Mouse (Mus musculus): Measurements from ENCODE around the gene Gan. TPM values are rescaled to one million over a fixed set of nuclear protein-coding genes. Genes with fewer than 3 reads are reported as not detected.

The Gan gene
- polyA plus RNA-seq, 1 experiment: not detected

DNA sequence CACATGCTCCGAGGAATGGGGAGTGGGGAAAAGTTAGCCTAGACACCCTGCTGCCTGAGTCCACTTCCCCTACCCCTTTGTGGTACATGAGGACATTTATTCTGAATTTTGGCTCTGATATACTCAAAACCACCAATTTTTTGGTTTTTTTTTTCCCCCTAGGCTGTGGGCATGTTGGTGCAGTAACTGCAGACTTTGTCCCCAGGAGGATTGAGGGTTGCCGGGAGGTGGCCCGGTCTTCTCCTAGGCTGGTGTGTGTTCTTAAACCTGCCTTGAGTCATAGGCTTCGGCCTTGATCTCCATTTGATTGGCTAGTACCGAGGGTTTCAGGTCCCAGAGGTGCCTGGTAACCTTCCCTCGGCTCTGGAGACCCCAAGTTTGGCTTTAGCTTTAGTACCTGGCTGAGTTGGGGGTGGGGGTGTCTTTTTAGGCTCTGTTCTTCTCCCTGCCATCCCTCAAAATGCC is 100.7 kb downstream of the Gan start:
- TF ChIP-seq POLR2A (IDR thresholded peaks at IDR 0.05; ENCODE audit: insufficient read depth, low read depth, low read length) (no peak), CTCF (IDR thresholded peaks at IDR 0.05; ENCODE audit: insufficient read depth, low read depth, low read length) (no peak)
- Histone ChIP-seq H3K4me3 (ENCODE audit: insufficient read depth, low read depth, low read length) (peak overlapping the region; percentile 99), H3K4me1 (ENCODE audit: control insufficient read depth, insufficient read depth, low read length) (peaks cover 39% of the 10 kb centered on the region), H3K27ac (ENCODE audit: insufficient read depth, low read depth, low read length) (peak overlapping the region; percentile 43)
- WGBS: 15% methylated on average over 6 of the region's 6 CpGs

DNA sequence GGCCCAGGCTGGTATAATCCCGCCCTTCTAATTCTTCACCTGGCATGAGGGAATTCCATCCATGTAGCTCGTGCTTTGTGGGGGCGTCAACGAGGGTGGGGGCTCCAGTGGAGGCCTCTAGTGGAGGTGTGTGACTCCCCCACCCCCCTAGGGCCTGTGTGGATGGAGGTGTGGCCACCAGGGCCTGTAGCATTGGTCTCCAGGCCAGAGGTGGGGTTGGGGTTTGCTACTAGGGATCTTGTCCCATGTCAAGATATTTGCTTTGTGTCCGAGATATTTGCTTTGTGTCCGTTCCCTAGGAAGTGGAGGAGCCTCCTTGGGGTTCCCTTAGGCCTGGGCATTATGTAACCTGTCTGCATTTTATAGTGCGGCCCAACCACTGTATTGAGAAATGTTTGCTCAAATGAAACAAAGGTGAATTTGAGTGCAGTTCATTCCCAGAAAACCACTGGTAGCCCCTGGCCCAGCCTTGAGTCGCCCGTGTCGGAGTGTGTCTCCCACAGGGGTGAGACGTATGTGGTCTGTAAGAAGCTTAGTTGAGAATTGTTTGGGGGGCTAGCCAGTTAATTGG is 101.6 kb downstream of the Gan start:
- 24% methylated on average over 11 of the region's 11 CpGs for WGBS
- peak overlapping the region; percentile 23; the same call in 1 of the 2 replicates for H3K27ac ChIP-seq (ENCODE audit: insufficient read depth, low read depth, low read length)
- TF ChIP-seq POLR2A (IDR thresholded peaks at IDR 0.05; ENCODE audit: insufficient read depth, low read depth, low read length) (no peak), CTCF (IDR thresholded peaks at IDR 0.05; ENCODE audit: insufficient read depth, low read depth, low read length) (no peak)

DNA sequence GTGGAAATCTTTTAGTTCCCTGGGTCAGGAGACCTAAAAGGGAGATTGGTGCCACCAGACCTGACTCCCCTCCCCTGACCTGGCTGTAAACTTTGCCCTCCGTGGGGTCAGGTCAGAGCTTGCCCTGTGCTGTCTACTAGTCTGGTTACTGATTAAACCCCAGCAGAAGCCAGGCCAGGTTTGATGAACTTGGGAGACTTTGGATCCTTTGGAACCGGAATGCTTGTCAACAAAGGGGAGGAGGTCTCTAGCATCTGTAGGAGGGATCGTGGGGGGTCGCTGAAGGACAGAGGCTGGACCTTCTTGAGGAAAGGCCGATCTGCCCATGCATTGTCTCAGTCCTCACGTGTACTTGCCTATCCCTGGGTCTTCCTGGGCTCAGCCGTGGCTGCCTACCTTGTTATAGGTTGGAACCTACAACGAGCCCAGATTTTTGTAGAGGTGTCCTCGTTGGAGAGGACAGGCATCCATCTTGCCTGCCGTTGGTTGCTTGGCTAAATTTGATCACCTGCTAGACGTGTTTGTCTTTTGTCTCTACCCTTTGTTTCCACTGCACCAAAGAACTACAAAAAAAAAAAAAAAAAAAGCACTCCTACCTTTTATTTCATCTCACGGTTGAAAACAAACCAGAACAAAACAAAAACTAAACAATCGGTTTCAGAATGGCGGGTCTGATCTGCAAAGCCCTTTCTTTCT is 102.4 kb downstream of the Gan start:
- no peak for TF ChIP-seq POLR2A (IDR thresholded peaks at IDR 0.05; ENCODE audit: insufficient read depth, low read depth, low read length)
- TF ChIP-seq CTCF (IDR thresholded peaks at IDR 0.05; ENCODE audit: insufficient read depth, low read depth, low read length): no peak
- Histone ChIP-seq H3K27ac (ENCODE audit: insufficient read depth, low read depth, low read length) (no peak overlapping the region), H3K4me3 (ENCODE audit: insufficient read depth, low read depth, low read length) (peak overlapping the region; percentile 99), H3K4me1 (ENCODE audit: control insufficient read depth, insufficient read depth, low read length) (peaks cover 44% of the 10 kb centered on the region)
- WGBS: 17% methylated on average over 14 of the region's 14 CpGs

More for the DNA sequence above, 101.6 kb downstream of the Gan start:
- H3K4me1 ChIP-seq (ENCODE audit: control insufficient read depth, insufficient read depth, low read length): peaks cover 39% of the 10 kb centered on the region
- H3K4me3 ChIP-seq (ENCODE audit: insufficient read depth, low read depth, low read length): peak overlapping the region; percentile 99

DNA sequence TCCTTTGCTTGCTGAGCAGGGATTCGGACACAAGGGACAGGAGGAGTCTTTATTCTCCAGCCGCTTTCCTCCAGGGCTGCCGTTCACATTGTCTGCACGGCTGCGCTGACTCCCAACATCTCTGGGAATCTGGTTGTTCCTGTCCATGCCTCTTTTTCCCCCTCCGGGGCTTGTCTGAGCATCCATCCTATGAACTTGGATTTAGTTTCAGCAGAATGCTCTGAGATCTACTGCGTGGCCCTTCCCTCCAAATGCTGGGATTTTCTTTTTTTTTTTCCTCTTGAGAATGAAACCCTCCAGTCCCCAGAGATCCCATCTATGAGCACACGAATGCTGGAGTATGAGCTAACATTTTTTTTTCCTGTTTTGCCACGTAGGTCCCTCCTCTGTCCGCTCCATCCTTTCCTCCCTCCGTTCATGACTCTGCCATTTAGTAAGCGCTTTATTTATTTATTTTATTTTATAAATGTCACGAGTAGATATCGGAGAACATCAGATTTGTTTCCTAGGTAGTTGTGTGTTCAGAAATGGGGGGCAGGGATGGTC is 103.1 kb downstream of the Gan start:
- peaks cover 47% of the 10 kb centered on the region for H3K4me1 ChIP-seq (ENCODE audit: control insufficient read depth, insufficient read depth, low read length)
- TF ChIP-seq POLR2A (IDR thresholded peaks at IDR 0.05; ENCODE audit: insufficient read depth, low read depth, low read length): no peak
- no peak for TF ChIP-seq CTCF (IDR thresholded peaks at IDR 0.05; ENCODE audit: insufficient read depth, low read depth, low read length)
- H3K27ac ChIP-seq (ENCODE audit: insufficient read depth, low read depth, low read length): no peak overlapping the region
- 23% methylated on average over 14 of the region's 14 CpGs for WGBS
- H3K4me3 ChIP-seq (ENCODE audit: insufficient read depth, low read depth, low read length): peak overlapping the region; percentile 99

DNA sequence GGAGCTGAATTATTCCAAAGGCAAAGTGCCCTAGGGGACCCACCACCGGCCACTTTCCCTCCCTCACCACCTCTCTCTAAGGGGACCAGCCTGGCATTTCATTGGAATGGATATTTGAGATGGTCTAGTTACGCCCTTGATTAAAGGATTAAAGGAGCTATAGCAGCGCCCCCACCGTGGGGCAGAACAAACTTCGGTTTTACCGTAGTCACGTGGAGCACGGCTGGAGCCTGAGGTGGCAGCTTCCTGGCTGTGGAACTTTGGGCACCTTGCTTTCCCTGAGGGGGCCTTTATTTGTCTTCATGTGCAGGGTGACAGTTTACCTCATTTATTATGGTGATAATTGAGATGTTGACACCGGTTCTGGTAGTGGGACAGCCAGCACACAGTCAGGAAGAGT is 103.8 kb downstream of the Gan start:
- Histone ChIP-seq H3K4me3 (ENCODE audit: insufficient read depth, low read depth, low read length) (peak overlapping the region; percentile 22; the same call in 1 of the 2 replicates), H3K27ac (ENCODE audit: insufficient read depth, low read depth, low read length) (no peak overlapping the region), H3K4me1 (ENCODE audit: control insufficient read depth, insufficient read depth, low read length) (peaks cover 52% of the 10 kb centered on the region)
- TF ChIP-seq POLR2A (IDR thresholded peaks at IDR 0.05; ENCODE audit: insufficient read depth, low read depth, low read length): no peak
- no peak for TF ChIP-seq CTCF (IDR thresholded peaks at IDR 0.05; ENCODE audit: insufficient read depth, low read depth, low read length)
- WGBS: 28% methylated on average over 9 of the region's 9 CpGs

DNA sequence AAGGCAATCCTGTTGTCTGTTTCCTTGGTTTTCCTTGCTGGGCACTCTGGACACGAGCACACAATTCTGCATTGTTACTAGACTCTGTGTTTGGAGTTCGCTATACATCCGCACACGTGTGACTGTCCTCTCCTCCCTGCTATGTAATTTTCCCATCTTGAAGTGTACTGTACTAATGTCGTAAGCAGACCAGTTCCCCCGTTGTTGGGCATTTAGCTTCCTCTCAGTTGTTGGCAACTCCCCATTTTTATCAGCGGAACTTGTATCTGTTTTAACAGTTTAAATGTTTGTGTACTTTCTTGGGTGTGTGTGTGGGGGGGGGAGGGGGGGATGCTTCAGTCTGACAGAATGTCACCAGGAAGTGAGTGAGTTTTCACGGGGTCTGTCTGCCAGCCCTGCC is 104.8 kb downstream of the Gan start:
- 16% methylated on average over 8 of the region's 8 CpGs for WGBS
- Histone ChIP-seq H3K4me3 (ENCODE audit: insufficient read depth, low read depth, low read length) (no peak overlapping the region), H3K4me1 (ENCODE audit: control insufficient read depth, insufficient read depth, low read length) (peaks cover 60% of the 10 kb centered on the region), H3K27ac (ENCODE audit: insufficient read depth, low read depth, low read length) (no peak overlapping the region)
- TF ChIP-seq POLR2A (IDR thresholded peaks at IDR 0.05; ENCODE audit: insufficient read depth, low read depth, low read length) (no peak), CTCF (IDR thresholded peaks at IDR 0.05; ENCODE audit: insufficient read depth, low read depth, low read length) (no peak)

DNA sequence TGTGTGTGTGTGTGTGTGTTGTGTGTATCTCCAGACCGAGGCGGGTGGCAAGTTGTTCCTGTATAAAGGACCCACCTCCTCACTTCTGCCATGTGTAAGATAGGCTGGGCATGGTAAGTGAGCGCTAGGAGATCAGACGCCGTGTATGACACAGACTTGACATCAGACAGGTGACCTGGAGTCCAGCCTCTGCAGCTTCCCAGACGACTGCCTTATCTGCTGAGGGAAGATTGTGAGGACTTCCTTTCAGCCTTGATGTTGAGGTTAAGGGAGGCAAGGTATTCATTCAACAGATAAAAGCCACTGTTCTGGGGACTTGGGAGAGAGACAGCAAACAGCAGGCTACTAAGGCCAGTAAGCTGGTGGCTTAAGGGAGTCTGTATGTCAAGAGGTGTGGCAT is 105.5 kb downstream of the Gan start:
- no peak for TF ChIP-seq POLR2A (IDR thresholded peaks at IDR 0.05; ENCODE audit: insufficient read depth, low read depth, low read length)
- TF ChIP-seq CTCF (IDR thresholded peaks at IDR 0.05; ENCODE audit: insufficient read depth, low read depth, low read length): no peak
- Histone ChIP-seq H3K4me3 (ENCODE audit: insufficient read depth, low read depth, low read length) (no peak overlapping the region), H3K27ac (ENCODE audit: insufficient read depth, low read depth, low read length) (no peak overlapping the region), H3K4me1 (ENCODE audit: control insufficient read depth, insufficient read depth, low read length) (peaks cover 65% of the 10 kb centered on the region)
- WGBS: 71% methylated on average over 6 of the region's 6 CpGs

DNA sequence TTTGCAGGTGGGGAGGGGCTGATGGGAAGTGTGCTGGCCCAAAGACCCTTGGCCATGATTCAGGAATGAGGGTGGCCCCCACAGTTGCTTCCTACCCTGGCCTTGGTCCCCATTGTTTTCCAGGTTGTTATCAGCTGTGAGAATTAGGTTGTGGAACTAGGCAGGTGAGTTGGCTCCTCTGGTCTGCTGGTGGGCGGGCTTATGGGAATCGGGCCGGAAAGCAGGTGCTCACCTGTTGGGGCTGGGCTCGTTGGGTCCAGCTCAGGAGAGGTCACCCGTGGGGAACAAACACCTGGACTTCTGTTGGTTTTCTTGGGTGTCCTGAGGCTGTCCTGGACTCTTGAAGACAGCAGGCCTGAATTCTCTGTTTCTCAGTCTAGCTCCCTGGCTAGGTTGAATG is 107.1 kb downstream of the Gan start:
- Histone ChIP-seq H3K4me1 (ENCODE audit: control insufficient read depth, insufficient read depth, low read length) (peaks cover 54% of the 10 kb centered on the region), H3K4me3 (ENCODE audit: insufficient read depth, low read depth, low read length) (no peak overlapping the region), H3K27ac (ENCODE audit: insufficient read depth, low read depth, low read length) (no peak overlapping the region)
- WGBS: 93% methylated on average over 5 of the region's 5 CpGs
- no peak for TF ChIP-seq POLR2A (IDR thresholded peaks at IDR 0.05; ENCODE audit: insufficient read depth, low read depth, low read length)
- TF ChIP-seq CTCF (IDR thresholded peaks at IDR 0.05; ENCODE audit: insufficient read depth, low read depth, low read length): no peak

Other genes with a start within 250 kb of the Gan start
- not detected in 2 replicates for gene Cmc2, start 236.7 kb upstream of the Gan start, polyA plus RNA-seq (2012; ENCODE audit: insufficient read depth, insufficient read length, low replicate concordance, missing spikeins)
- gene Cenpn, start 236.4 kb upstream of the Gan start, polyA plus RNA-seq (2012; ENCODE audit: insufficient read depth, insufficient read length, low replicate concordance, missing spikeins): not detected in 2 replicates
- not detected in 2 replicates for gene Atmin, start 214.7 kb upstream of the Gan start, polyA plus RNA-seq (2012; ENCODE audit: insufficient read depth, insufficient read length, low replicate concordance, missing spikeins)
- gene 1700030J22Rik, start 179.2 kb upstream of the Gan start, polyA plus RNA-seq (2012; ENCODE audit: insufficient read depth, insufficient read length, low replicate concordance, missing spikeins): not detected in 2 replicates
- gene Gcsh, start 164.6 kb upstream of the Gan start, polyA plus RNA-seq (2012; ENCODE audit: insufficient read depth, insufficient read length, low replicate concordance, missing spikeins): not detected in 2 replicates
- not detected in 2 replicates for gene Pkd1l2, start 75.7 kb upstream of the Gan start, polyA plus RNA-seq (2012; ENCODE audit: insufficient read depth, insufficient read length, low replicate concordance, missing spikeins)
- not detected in 2 replicates for gene Bco1, start 62.3 kb upstream of the Gan start, polyA plus RNA-seq (2012; ENCODE audit: insufficient read depth, insufficient read length, low replicate concordance, missing spikeins)
- not detected in 2 replicates for gene Cmip, start 98.9 kb downstream of the Gan start, polyA plus RNA-seq (2012; ENCODE audit: insufficient read depth, insufficient read length, low replicate concordance, missing spikeins)

Data from olfactory bulb, adult 2 months (tissue).